Mouse (Mus musculus) R1 (cell line): ENCODE data around the gene Atf5.

Experiments
- DNase-seq: peaks from one replicate; pipeline ENCODE4 v3.0.0-alpha.2; 2018; ENCODE audit warnings: low read depth, low spot score

The Atf5 gene

DNA sequence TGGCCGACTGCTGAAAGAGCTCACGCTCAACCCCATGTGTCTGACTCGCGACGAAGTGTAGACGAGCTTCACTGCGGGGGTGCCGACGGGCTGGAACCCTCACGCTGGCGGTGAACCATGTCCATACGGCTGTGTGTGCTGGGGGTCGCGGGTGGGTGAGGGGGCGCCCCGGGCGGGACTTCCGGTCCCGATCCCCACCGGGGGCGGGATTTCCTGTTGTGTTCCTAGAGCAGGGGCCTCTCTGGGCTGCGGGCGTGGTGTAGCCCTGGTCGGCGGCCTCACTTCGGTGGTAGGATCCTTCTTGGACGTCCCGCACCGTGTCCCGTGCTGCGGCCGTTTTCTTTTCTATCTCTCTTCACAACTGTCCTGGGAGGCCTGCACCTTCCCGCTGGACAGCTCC is 33.7 kb upstream of the Atf5 start:
- peak; percentile 85 for DNase-seq

DNA sequence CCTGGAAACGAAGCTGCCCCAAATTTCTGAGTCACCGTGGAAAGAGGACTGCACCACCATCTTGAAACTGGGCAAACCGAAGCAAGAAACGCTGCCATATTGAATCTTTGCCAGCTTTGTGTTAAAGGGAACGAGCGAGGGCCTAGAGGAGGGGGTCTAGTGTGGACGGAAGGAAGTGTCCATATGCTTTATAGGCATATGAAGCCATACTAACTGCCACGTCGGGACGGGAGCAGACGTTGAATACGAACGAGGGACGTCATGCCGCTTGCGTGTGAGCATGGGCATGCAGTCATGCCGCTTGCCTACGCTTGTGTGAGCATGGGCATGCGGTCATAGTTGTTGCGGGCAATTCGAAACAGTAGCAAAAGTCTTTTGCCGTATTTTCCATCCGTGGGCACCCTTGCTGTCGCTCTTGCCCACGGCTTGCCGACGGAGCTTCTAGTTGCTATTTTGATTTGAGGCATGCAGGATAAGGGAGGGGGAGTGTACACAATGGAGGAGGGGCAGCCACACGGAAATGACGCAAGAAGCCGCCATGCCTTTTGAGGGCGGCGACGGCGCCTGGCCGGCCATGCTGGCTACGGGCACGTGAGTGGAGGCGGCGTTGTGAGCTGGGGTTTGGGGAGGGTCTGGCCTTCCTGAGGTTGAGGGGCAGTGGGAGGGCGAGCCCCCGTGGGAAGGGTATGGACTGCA is 33.1 kb upstream of the Atf5 start:
- peak; percentile 96 for DNase-seq

DNA sequence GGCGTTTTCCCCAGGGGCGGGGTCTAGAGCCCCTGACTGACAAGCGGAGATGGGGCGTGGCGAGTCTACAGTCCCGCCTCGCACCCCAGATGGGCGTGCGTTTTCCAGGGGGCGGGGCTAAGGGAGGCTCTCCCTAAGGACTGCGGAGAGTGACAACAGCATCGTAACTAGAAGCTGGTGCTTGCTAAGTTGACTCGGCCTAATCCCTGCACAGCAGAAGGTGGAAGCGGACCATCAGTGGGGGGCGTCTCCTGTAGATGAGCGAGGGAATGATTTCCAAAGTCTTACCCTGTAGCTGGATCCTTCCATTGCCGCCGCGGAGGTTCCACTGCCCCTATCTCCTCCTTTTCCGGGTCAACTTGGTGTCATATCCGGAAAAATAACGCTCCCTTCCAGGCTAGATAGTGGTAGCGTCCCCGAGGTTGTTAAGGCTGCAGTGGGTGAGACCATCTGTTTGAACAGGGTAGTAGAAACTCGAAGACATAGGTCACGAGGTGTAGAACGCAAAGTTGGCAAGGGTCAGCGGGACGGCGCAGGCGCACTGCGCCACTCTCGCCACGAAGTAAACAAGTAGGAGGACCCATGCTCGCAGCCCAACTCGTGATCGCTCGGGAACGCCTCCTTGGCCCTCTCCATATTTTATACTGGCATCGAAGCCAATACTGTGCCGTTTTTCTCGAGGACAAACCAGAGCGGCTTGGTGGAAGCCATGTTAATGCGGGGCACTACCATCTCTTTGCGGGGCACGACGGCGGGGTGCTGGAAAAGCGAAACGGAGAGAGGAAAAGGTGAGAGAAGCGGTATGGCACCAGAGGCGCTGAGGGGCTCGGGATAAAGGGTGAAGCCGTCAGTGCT is 32.3 kb upstream of the Atf5 start, which contains the start of the genes Akt1s1 and Tbc1d17:
Gene Akt1s1 (plus strand): TSS at position 431 of the 855 bp plus-strand sequence.
Gene Tbc1d17 (minus strand): TSS at position 519 of the 855 bp plus-strand sequence.
- DNase-seq = peak; percentile 100

DNA sequence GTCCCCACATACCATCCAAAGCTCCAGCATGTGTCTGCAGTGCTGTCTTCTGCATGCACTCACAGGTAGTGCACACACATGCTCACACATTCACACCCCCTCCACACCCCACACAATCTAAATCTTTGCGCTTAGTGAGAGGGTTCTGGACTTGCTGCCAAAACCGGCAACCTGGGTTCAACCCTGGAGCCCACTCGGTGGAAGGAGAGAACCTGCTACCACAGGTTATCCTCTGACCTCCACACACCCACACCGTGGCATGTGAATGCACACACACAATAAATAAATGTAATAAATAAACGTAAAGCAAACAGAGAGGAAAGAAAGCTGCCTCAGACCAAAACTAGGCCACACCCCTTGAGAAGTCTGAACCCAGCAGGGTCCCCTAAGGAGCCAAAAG is 31.3 kb upstream of the Atf5 start:
- DNase-seq = no peak

DNA sequence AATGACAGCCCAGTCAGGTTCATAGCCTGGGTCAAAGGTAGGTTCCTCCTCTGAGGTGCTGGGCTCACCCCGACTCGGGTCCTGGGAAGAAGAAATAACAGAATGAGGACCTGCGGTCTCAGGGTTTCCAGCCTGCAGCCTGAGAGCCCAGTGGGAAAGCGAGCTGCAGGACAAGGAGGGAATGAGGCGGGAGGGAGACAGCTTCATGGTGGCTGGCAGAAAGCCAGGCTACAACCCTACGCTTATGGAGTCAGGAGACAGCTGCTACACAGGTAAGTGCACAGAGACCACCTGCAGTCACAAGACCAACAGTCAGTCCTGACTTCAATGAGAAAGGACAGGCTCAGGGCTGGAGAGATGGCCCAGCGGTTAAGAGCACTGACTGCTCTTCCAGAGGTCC is 30.3 kb upstream of the Atf5 start:
- no peak for DNase-seq

DNA sequence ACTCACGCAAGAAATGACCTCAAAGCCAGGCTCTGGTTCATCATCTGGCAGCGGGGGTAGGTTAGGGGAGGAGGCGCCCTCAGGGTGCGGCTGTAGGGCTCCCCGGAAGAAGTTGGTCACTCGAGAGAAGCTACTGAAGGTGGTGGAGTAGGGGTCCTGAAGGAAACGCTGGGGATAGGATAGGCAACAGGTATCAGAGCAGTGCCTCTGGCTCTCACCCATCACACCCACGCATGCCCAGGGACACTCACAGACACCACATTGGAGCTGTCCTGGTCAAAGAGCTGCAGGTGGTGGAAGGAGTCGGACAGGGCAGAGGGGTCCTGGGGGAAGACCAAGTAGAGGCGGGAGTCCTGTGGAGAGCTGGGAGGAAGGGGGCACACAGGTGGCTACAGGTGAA is 28.5 kb upstream of the Atf5 start:
- no peak for DNase-seq

DNA sequence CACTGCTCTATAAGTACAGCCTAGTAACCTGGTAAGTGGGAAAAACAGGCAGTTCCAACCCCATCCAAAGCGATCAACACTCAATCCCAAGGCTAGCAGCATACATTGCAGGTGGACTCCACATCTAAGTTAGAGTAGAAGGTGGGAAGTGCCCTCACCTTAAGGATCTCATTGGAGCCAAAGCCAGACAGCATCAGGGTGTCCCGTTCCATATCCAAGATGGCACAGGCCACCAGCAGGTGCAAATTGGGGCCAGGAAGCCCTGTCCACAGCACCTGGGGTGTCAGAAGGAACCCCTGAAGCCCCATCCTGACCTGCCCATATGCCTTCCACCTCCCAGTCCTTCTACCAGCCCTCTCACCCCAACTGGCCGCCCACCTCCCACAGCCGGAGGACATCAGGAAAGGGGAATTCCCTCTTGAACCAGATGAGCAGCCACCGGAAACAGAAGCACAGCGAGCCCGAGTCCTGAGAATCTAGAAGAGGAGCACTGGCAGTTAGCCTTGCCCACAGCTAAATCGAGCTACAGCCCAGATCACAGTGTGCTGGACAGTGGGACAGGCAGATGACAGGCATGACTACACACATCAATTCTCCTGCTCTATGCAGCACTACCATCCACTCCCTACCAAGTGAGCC is 25.5 kb upstream of the Atf5 start:
- DNase-seq = no peak

DNA sequence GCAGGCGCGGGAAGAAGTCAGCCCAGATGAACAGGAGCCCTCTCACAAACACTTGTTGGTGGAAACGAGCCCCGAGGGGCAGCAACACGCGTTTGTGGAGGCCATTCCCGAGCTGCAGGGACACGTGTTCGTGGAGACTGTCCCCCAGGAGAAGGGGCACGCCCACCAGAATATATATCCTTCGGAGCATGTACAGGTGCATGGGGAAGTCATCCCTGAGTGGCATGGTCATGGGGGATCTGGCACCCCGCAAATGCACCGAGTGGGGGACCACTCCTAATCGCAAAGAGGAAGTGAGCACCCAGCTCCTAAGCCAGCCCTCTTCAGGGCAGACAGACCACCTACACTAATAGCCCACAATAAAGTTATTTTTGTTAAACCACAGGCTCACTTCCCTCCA is 24.0 kb upstream of the Atf5 start:
- no peak for DNase-seq

DNA sequence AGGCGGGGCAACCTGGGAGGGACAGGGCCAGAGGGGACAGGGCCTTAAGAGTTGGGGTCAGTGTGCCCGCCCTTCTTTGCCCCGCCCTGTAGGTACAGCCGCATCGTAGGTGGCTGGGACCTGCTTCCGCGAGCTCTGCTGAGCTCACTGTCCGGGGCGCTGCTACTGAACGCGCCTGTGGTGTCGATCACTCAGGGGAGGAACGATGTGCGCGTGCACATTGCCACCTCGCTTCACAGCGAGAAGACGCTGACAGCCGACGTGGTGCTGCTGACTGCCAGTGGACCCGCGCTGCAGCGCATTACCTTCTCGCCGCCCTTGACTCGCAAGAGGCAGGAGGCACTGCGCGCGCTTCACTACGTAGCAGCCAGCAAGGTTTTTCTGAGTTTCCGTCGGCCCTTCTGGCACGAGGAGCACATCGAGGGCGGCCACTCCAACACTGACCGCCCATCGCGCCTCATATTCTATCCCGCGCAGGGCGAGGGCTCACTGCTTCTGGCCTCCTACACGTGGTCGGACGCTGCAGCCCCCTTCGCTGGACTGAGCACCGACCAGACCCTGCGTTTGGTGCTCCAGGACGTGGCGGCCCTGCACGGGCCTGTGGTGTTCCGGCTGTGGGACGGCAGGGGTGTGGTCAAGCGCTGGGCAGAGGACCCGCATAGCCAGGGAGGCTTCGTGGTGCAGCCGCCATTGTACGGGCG is 23.2 kb upstream of the Atf5 start:
- DNase-seq = peak; percentile 50

DNA sequence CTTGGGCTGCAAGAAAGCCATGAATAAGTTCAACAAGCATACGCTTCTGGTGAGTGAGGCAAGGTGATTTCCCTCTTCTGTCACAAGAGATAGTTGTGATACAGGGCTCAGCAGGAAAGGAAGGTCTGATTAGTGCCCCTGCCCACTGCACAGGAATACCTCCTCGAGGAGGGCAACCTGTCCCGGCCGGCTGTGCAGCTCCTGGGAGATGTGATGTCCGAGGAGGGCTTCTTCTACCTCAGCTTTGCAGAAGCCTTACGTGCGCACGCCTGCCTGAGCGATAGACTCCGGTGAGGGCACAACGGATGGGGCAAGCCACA is 22.7 kb upstream of the Atf5 start:
- no peak for DNase-seq

DNA sequence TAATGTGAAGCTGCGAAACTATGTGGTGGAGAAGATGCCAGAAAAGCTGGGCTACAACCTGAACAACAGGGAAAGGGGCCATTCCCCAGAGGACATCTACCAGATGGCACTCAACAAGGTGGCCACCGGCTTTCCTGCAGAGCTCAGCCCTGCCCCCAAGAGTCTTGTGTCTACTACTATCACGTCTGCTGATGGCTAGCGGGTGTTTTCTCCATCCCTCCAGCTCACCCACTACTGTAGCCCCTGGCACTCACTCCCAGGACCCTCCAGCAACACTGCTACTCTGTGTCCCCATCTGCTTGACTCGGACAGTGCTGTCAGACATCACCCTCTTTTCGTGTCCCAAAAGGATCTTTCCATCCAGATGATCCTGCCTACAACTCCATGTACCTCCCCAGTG is 21.6 kb upstream of the Atf5 start:
- DNase-seq = no peak

DNA sequence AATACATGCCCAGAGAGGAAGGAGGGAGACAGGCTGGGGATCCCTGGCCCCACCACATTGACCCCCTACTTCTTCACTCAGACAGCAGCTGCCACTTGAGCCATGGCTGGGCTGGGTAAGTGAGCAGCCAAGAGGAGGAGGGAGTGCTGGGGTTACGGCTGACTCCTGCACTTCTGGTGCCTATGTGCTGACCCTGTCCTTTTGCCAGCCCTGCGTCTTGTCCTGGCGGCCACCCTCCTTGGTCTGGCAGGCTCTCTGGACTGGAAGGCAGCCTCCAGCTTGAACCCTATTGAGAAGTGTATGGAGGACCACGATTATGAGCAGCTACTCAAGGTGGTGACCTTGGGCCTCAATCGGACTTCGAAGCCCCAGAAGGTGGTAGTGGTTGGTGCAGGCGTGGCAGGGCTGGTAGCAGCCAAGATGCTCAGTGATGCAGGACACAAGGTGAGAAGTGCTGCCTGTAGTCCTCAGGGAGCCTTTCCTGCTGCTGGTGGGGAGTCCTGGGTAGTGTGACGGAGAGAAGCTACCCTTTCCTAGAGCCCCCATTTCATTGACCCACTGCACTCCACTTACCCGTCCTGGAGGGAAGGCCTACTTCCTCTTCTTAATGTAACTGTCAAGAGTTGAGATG is 20.1 kb upstream of the Atf5 start:
- no peak for DNase-seq

DNA sequence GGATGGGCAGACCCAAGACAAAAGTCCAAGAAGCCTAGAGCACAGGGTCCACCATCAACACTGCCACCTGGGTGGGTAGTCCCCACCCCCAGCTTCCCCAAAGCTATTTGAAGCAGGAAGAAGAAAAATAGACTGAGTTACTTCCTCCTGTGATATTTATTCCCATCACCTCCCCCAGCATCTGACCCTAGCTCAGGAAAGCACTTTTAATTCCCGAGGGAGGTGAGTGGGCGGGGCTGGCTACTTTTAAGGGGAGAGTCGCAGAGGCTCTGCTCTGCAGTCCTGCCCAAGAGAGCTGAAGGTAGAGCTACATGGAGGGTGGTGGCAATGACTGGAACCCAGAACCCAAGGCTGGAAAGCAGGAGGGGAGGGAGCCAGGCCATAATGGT is 19.6 kb upstream of the Atf5 start:
- DNase-seq = no peak

DNA sequence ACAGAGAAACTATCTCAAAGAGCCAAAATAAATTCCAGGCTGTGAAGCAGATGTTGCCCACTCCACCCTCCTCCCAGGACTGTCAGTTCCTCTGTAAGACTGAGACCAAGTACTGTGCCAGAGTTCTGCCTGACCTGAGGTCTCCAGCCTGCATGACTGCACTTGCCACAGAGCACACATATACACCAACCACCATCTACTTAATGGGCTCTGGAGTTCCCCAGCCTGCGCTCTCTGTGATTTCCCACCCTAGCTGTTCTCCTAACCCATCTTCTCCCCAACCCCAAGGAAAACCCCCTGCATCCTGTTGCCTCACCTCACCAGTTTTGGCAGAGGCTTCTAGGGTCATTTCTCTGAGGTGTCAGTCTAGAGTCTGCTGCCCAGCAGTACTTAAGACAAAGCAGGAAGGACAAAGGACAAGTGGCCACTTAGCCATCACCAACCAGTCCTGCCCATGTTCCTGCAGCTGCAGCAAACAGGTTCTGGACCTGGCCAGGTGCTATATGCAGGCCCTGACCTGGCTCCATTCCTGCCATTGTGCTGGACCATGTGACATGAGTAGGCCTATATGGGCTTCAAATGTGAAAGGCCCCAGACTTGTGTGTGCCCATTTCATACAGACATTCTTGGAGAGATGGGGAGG is 19.0 kb upstream of the Atf5 start:
- no peak for DNase-seq

DNA sequence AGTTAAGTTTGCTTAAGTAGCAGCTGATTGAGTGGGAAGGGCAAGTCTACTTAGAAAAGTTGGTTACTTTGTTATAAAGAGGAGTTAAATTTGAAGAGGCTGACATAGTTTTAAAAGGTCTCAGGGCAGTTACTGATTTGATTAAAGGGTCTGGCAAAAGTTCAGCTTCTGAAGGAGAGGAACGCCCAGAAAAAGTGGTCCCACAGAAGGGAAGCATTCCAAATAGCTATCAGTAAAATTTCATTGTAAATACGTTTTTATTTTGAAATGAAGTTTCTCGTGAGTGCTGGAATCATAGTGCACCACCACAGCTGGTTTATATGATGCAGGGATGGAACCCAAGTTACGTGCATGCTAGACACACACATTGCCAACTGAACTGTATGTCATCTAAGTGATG is 16.3 kb upstream of the Atf5 start:
- DNase-seq = no peak

DNA sequence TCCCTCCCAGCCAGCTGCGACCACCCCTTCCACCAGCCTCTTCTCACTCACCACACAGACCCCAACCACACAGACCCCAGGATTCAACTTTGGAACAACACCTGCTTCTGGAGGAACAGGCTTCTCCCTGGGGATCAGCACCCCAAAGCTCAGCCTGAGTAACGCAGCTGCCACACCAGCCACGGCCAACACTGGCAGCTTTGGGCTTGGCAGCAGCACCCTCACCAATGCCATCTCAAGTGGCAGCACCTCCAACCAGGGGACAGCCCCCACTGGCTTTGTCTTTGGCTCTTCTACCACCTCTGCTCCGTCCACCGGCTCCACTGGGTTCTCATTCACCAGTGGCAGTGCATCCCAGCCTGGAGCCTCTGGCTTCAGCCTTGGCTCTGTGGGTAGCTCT is 12.2 kb upstream of the Atf5 start:
- no peak for DNase-seq

DNA sequence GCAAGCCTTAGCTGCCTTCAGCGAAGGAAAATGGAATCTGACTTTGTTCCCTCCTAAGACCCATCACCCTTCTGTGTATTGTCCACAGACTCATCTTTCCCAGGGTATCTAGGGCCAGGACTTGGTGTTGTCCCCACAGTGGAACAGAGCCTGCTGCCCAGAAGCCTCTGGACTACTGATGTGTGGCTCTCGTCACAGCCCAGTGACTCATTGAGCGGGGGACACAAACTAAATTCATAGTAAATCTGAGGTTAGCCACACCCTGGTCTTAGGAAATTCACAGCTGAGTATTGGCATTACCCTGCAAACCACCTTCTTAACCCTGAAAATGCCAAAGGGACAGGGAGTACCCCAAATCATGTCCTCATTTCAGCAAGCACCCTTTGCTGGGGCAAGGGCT is 10.3 kb upstream of the Atf5 start:
- no peak for DNase-seq

DNA sequence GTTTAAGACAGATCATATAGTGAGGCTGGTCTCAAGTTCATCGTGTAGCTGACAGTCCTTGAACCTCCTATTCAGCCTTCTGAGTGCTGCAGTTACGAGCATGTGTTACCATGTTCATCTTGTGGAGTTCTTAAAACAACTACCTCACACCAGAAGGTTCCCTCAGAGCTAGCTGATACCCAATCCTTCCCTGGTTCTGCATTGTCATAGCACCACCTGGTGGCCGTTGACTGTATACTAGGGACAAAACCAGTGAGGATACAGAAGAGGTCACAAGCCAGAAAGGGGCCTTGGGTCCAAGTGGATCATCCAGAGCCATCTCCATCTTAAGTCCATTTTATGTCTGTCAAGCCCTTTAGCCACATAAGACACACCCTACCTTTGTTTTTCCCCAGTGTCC is 8.4 kb upstream of the Atf5 start:
- DNase-seq = peak; percentile 81

DNA sequence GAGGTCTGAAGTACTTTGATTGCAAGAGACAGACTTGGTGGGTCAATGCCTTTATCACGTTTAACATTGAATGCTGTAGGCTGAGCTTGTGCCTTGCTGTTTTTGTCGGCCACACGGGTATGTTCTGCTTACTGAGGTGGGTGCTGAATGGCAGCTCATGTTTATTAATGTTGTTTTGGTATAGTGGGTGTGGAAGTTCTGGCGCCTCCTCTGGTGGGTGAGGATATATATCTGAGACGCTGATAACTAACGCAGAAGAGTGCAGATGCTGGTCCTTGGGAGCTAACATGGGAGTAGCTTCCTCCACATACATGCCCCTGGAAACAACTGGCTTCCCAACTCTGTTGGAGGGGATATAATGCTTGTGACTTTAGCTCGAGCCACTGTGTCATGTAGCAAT is 7.0 kb upstream of the Atf5 start:
- DNase-seq = no peak

DNA sequence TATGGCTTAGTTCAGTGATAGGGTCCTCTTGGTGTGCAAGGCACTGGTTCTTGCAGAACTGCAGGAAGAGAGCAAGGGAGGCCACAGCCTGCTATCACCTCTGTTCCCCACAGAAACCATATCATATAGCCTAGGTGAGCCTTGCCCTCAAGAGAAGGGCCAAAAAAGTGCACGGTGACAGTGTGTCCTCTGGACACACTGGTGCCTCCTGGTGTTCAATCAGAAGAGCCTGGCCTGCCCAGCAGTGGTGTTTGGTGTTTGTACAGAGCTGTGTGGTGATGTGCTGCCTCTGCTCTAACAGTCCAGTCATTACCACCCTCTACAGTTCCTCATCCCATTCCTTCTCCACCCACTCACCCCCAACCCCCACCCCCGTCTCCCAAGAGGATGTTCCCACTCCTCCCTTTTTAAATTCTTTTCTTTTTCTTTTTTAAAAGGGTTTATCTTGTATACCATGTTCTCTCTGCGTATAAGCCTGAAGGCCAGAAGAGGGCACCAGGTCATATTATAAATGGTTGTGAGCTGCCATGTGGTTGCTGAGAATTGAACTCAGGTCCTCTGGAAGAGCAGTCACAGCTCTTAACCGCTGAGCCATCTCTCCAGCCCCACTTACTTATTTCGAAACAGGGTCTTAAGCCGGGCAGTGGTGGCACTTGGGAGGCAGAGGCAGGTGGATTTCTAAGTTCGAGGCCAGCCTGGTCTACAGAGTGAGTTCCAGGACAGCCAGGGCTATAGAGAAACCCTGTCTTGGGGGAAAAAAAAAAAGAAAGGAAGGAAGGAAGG is 5.4 kb upstream of the Atf5 start:
- no peak for DNase-seq
